Mouse (Mus musculus): ENCODE measurements at regions not wholly inside any gene's neighbourhood (a gene's known extent, or its start where the extent isn't known, plus 50 kb on each side); places are given as distances from the start of the nearest gene placed in this dataset.

- TF ChIP-seq CTCF (conservative IDR thresholded peaks at IDR 0.05 in 1 of 2, IDR thresholded peaks at IDR 0.05 in 1 of 2; ENCODE audit: low read depth in 2 of 2, low read length in 2 of 2) (no peak), ZKSCAN1 (IDR thresholded peaks at IDR 0.05; ENCODE audit: borderline replicate concordance, low read depth, low read length) (no peak), SMC3 (IDR thresholded peaks at IDR 0.05; ENCODE audit: low read depth, low read length) (no peak), E2F4 (IDR thresholded peaks at IDR 0.05; ENCODE audit: insufficient replicate concordance, low read depth, low read length) (no peak), UBTF (IDR thresholded peaks at IDR 0.05; ENCODE audit: low read depth, low read length) (no peak), USF1 (IDR thresholded peaks at IDR 0.05; ENCODE audit: low read depth, low read length) (no peak), POLR2A (IDR thresholded peaks at IDR 0.05; ENCODE audit: low read depth, low read length) (no peak), HCFC1 (IDR thresholded peaks at IDR 0.05; ENCODE audit: low read depth, low read length) (no peak), MEF2A (IDR thresholded peaks at IDR 0.05; ENCODE audit: borderline replicate concordance, low read depth, low read length) (no peak), TBP (conservative IDR thresholded peaks at IDR 0.05; ENCODE audit: low read depth, low read length) (no peak), ZC3H11A (IDR thresholded peaks at IDR 0.05; ENCODE audit: low read depth, low read length) (no peak), MAFK (IDR thresholded peaks at IDR 0.05; ENCODE audit: insufficient replicate concordance, low read length) (no peak)
These were observed 103.4 kb upstream of the Hmgn3 start for GRCm38 (mm10) chr9:83249871-83250270.
